Comparison of ENCODE assay signal across 9 mouse cellular contexts in genomic region chr10:13018510-13018909, GRCm38 (mm10). TPM values are rescaled to one million over a fixed set of nuclear protein-coding genes. Genes with fewer than 3 reads are reported as not detected.
DNase-seq lines count a peak whose midpoint lies in the region; ATAC-seq and TF ChIP-seq lines count a peak whose summit lies in the region.
"Had no signal": no experiment of that assay in that cellular context is flagged by ENCODE, and none has a peak within 500 bp of the region (broad histone marks: within the 10 kb centered on the region; RNA-seq: fewer than 3 reads in every experiment).

No protein-coding gene starts in this region.

- H3K4me1 ChIP-seq in heart, embryonic 11.5 days (ENCODE audit: control insufficient read depth, insufficient read depth, low read length), result 0 out of 2 replicates have a peak, but pooled peaks cover 4% of the 10 kb centered on the region
- H3K4me1 ChIP-seq in hindbrain, postnatal 0 days (ENCODE audit: insufficient read depth, low read length), result no peaks in the 10 kb centered on the region
- H3K4me1 ChIP-seq: neural tube, embryonic 13.5 days had no signal

- H3K27ac ChIP-seq in heart, embryonic 11.5 days (ENCODE audit: low read depth, low read length), result no peak overlapping the region
- no peak overlapping the region for H3K27ac ChIP-seq in hindbrain, postnatal 0 days
- H3K27ac ChIP-seq: neural tube, embryonic 13.5 days had no signal

- H3K4me3 ChIP-seq in heart, embryonic 11.5 days (ENCODE audit: low read depth, low read length), result no peak overlapping the region
- H3K4me3 ChIP-seq in hindbrain, postnatal 0 days (ENCODE audit: low read length), result no peak overlapping the region
- H3K4me3 ChIP-seq: neural tube, embryonic 13.5 days had no signal

- H3K9ac ChIP-seq in heart, embryonic 11.5 days (ENCODE audit: low read depth, low read length), result no peak overlapping the region
- no peak overlapping the region for H3K9ac ChIP-seq in hindbrain, postnatal 0 days (replicated peaks; ENCODE audit: low read length)
- H3K9ac ChIP-seq: neural tube, embryonic 13.5 days had no signal

- no peaks in the 10 kb centered on the region for H3K9me3 ChIP-seq in heart, embryonic 11.5 days (replicated peaks; ENCODE audit: control insufficient read depth, low read length)
- no peaks in the 10 kb centered on the region for H3K9me3 ChIP-seq in hindbrain, postnatal 0 days (ENCODE audit: low read length)
- H3K9me3 ChIP-seq: neural tube, embryonic 13.5 days had no signal

- peak; percentile 77 for DNase-seq in heart, adult 11 months
- peak; percentile 52 for DNase-seq in right cerebral cortex, postnatal 14 days
- DNase-seq in right cerebral cortex, postnatal 36 days (ENCODE audit: low spot score in 2 of 2), result no peak
- DNase-seq in embryo, embryonic 10.5 days (ENCODE audit: low spot score), result peak; percentile 61
- peak; percentile 67 for DNase-seq in hindbrain, postnatal 0 days (ENCODE audit: low spot score)
- peak; percentile 35 for DNase-seq in splenic B cell, adult 2 months (ENCODE audit: low read depth, low spot score)
- DNase-seq in cerebellum, adult 11 months, result no peak

- H3K4me2 ChIP-seq in heart, embryonic 11.5 days, result no peak overlapping the region
- no peak overlapping the region for H3K4me2 ChIP-seq in hindbrain, postnatal 0 days (ENCODE audit: low read depth, low read length)
- H3K4me2 ChIP-seq: neural tube, embryonic 13.5 days had no signal

- TF ChIP-seq CTCF in hindbrain, postnatal 0 days (IDR thresholded peaks at IDR 0.05; ENCODE audit: low read depth), result peak; percentile 84

- H3K27me3 ChIP-seq in heart, embryonic 11.5 days (ENCODE audit: control insufficient read depth, insufficient read depth, low read length), result no peaks in the 10 kb centered on the region
- H3K27me3 ChIP-seq in hindbrain, postnatal 0 days (ENCODE audit: insufficient read depth, low read length), result no peaks in the 10 kb centered on the region
- no peaks in the 10 kb centered on the region; the same call in 1 of the 2 replicates for H3K27me3 ChIP-seq in splenic B cell, adult 2 months (ENCODE audit: control insufficient read depth, insufficient read depth, low read length, poor library complexity, severe bottlenecking)
- H3K27me3 ChIP-seq: neural tube, embryonic 13.5 days had no signal

- no peaks in the 10 kb centered on the region for H3K36me3 ChIP-seq in heart, embryonic 11.5 days (ENCODE audit: control insufficient read depth, insufficient read depth, low read length)
- H3K36me3 ChIP-seq in hindbrain, postnatal 0 days (ENCODE audit: insufficient read depth, low read length), result no peaks in the 10 kb centered on the region
- no peaks in the 10 kb centered on the region for H3K36me3 ChIP-seq in splenic B cell, adult 2 months (ENCODE audit: control insufficient read depth, insufficient read depth, low read length, poor library complexity, severe bottlenecking)
- H3K36me3 ChIP-seq: neural tube, embryonic 13.5 days had no signal

- whole genome bisulfite sequencing in heart, embryonic 11.5 days (ENCODE audit: insufficient replicate concordance), result 57% methylated on average over 7 of the region's 7 CpGs
- 64% methylated on average over 7 of the region's 7 CpGs for WGBS in hindbrain, postnatal 0 days

- ATAC-seq in heart, embryonic 11.5 days (replicated peaks; ENCODE audit: insufficient number of reproducible peaks, low FRiP score, low TSS enrichment), result no peak
- 0 out of 2 replicates have a peak, but pooled peaks have one; percentile 30 for ATAC-seq in hindbrain, postnatal 0 days

RNA-seq across cellular contexts. Expression of gene Sf3b5, which starts 13.4 kb away (rescaled TPM):
- 37.6 and 37.9 TPM in 2 replicates for polyA plus RNA-seq in heart, embryonic 11.5 days (2014; fragmentation: Nextera tagmentation; extraction: Ambion mirVana)
- total RNA-seq in hindbrain, postnatal 0 days (2014; rRNA removed), result 18.8 and 27.7 TPM in 2 replicates
- polyA plus RNA-seq in hindbrain, postnatal 0 days (2015; fragmentation: Nextera tagmentation; extraction: Ambion mirVana), result 27.6 and 28.0 TPM in 2 replicates

RNA-seq across cellular contexts. Expression of gene Plagl1, which starts 41.8 kb away (rescaled TPM):
- polyA plus RNA-seq in heart, embryonic 11.5 days (2014; fragmentation: Nextera tagmentation; extraction: Ambion mirVana), result 277 and 328 TPM in 2 replicates
- total RNA-seq in hindbrain, postnatal 0 days (2014; rRNA removed), result 88.2 and 112 TPM in 2 replicates
- 16.6 and 19.8 TPM in 2 replicates for polyA plus RNA-seq in hindbrain, postnatal 0 days (2015; fragmentation: Nextera tagmentation; extraction: Ambion mirVana)

RNA-seq across cellular contexts. Expression of gene Stx11, which starts 54.4 kb away (rescaled TPM):
- 5.3 and 5.5 TPM in 2 replicates for polyA plus RNA-seq in heart, embryonic 11.5 days (2014; fragmentation: Nextera tagmentation; extraction: Ambion mirVana)
- 1.3 and 2.4 TPM in 2 replicates for total RNA-seq in hindbrain, postnatal 0 days (2014; rRNA removed)
- 0.91 and 1.4 TPM in 2 replicates for polyA plus RNA-seq in hindbrain, postnatal 0 days (2015; fragmentation: Nextera tagmentation; extraction: Ambion mirVana)

Comparison
In these comparisons a context has a peak if more than half of its experiments do, and no peak if none do; other contexts are left out.
1. DNase-seq: peak in heart, adult 11 months (single experiment), right cerebral cortex, postnatal 14 days (single experiment), embryo, embryonic 10.5 days (single experiment), hindbrain, postnatal 0 days (single experiment) and splenic B cell, adult 2 months (single experiment); none in right cerebral cortex, postnatal 36 days (0 of 2) and cerebellum, adult 11 months (single experiment).
2. RNA of gene Plagl1, which starts 41.8 kb away (polyA plus RNA-seq): 277 to 328 TPM in heart, embryonic 11.5 days; 16.6 to 19.8 TPM in hindbrain, postnatal 0 days; every median in the first group is over 10 times any median in the second.